8 mouse cellular contexts compared by ENCODE assay signal in the genomic region with DNA sequence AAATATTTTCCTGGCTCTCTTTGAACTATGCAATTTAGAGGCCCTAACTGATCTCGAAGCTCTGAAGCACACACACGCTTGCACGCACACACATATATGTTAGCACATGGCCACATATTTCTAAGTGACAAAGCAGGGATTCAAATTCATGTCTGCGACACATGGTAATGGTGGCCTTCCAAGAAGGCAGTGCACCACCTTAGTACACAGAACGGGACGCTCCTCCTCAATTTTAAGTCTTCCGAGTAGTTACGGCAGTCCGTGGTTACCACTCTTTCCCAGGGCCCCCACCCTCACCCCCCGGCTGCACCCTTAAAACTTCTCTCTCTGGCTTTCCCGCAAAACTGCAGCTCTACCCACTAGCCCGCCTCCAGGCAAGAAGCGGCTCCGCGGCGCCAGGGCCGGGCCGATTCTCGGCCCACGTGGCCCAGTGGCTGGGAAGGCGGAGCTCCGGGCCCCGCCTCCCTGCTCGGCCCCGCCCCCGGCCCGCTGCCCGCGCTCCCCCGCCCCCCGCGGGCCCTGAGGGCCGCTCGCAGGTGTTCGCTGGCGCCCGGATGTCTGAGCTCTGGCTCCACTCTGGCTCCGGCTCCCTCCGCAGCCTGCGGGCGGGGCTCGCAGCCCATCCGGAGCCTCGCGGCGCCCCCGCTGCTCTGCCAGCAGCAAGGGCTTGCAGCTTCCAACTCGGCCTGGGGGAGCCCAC. TPM values are rescaled to one million over a fixed set of nuclear protein-coding genes. Genes with fewer than 3 reads are reported as not detected.
DNase-seq lines count a peak whose midpoint lies in the region; ATAC-seq and TF ChIP-seq lines count a peak whose summit lies in the region.

No protein-coding gene starts in this region.

- WGBS in heart, embryonic 12.5 days: under 1% methylated on average over 48 of the region's 48 CpGs
- under 1% methylated on average over 37 of the region's 48 CpGs for WGBS in kidney, embryonic 16.5 days
- WGBS in liver, postnatal 0 days (ENCODE audit: insufficient replicate concordance): under 1% methylated on average over 44 of the region's 48 CpGs
- 2% methylated on average over 38 of the region's 48 CpGs for WGBS in neural tube, embryonic 14.5 days

- peak overlapping the region; percentile 93 for H3K27ac ChIP-seq in embryonic fibroblast, embryonic 13.5 days (ENCODE audit: insufficient read depth, low read length)
- H3K27ac ChIP-seq in heart, embryonic 12.5 days (ENCODE audit: poor library complexity, severe bottlenecking): peak overlapping the region; percentile 97
- peak overlapping the region; percentile 99 for H3K27ac ChIP-seq in kidney, embryonic 16.5 days (ENCODE audit: low read length)
- H3K27ac ChIP-seq in liver, postnatal 0 days (ENCODE audit: low read depth): peak overlapping the region; percentile 84; the same call in 1 of the 2 replicates
- H3K27ac ChIP-seq in neural tube, embryonic 14.5 days (ENCODE audit: low read depth, low read length): peak overlapping the region; percentile 57

- 0 out of 2 replicates have a peak, but pooled peaks cover 9% of the 10 kb centered on the region for H3K27me3 ChIP-seq in heart, embryonic 12.5 days (replicated peaks)
- H3K27me3 ChIP-seq in kidney, embryonic 16.5 days (ENCODE audit: insufficient read depth, low read length): no peaks in the 10 kb centered on the region
- H3K27me3 ChIP-seq in liver, postnatal 0 days (ENCODE audit: insufficient read depth, low read length): peaks cover 51% of the 10 kb centered on the region
- peaks cover 3% of the 10 kb centered on the region; the same call in 1 of the 2 replicates for H3K27me3 ChIP-seq in neural tube, embryonic 14.5 days (ENCODE audit: control insufficient read depth, insufficient read depth, low read length)

- no peak for TF ChIP-seq EP300 in liver, postnatal 0 days (IDR thresholded peaks at IDR 0.05; ENCODE audit: low read depth)

- peaks cover 10% of the 10 kb centered on the region for H3K4me1 ChIP-seq in embryonic fibroblast, embryonic 13.5 days (ENCODE audit: control insufficient read depth, insufficient read depth, low read length)
- peaks cover 49% of the 10 kb centered on the region for H3K4me1 ChIP-seq in heart, embryonic 12.5 days (replicated peaks)
- H3K4me1 ChIP-seq in kidney, embryonic 16.5 days (ENCODE audit: insufficient read depth, low read length): peaks cover 42% of the 10 kb centered on the region
- peaks cover 27% of the 10 kb centered on the region for H3K4me1 ChIP-seq in liver, postnatal 0 days (ENCODE audit: insufficient read depth)
- peaks cover 17% of the 10 kb centered on the region; the same call in 1 of the 2 replicates for H3K4me1 ChIP-seq in neural tube, embryonic 14.5 days (ENCODE audit: control insufficient read depth, insufficient read depth, low read length)

- peak overlapping the region; percentile 21 for H3K4me3 ChIP-seq in embryonic fibroblast, embryonic 13.5 days (ENCODE audit: insufficient read depth, low read length)
- H3K4me3 ChIP-seq in heart, embryonic 12.5 days: peak overlapping the region; percentile 43
- H3K4me3 ChIP-seq in kidney, embryonic 16.5 days (ENCODE audit: low read length): peak overlapping the region; percentile 94
- peak overlapping the region; percentile 32 for H3K4me3 ChIP-seq in liver, postnatal 0 days (ENCODE audit: low read depth, low read length)
- peak overlapping the region; percentile 37 for H3K4me3 ChIP-seq in neural tube, embryonic 14.5 days (ENCODE audit: low read depth, low read length)

- TF ChIP-seq POLR2A in embryonic fibroblast, embryonic 13.5 days (IDR thresholded peaks at IDR 0.05; ENCODE audit: low read depth, low read length): peak; percentile 69

- no peaks in the 10 kb centered on the region for H3K36me3 ChIP-seq in heart, embryonic 12.5 days
- peaks cover 12% of the 10 kb centered on the region; the same call in 1 of the 2 replicates for H3K36me3 ChIP-seq in kidney, embryonic 16.5 days (ENCODE audit: insufficient read depth, low read length)
- no peaks in the 10 kb centered on the region for H3K36me3 ChIP-seq in liver, postnatal 0 days (replicated peaks; ENCODE audit: insufficient read depth, low read length)
- H3K36me3 ChIP-seq in neural tube, embryonic 14.5 days (ENCODE audit: control insufficient read depth, insufficient read depth, low read length): no peaks in the 10 kb centered on the region

- peak overlapping the region; percentile 60 for H3K9ac ChIP-seq in heart, embryonic 12.5 days
- peak overlapping the region; percentile 91 for H3K9ac ChIP-seq in kidney, embryonic 16.5 days (replicated peaks; ENCODE audit: low read length)
- H3K9ac ChIP-seq in liver, postnatal 0 days (replicated peaks): peak overlapping the region; percentile 31; the same call in 1 of the 2 replicates
- peak overlapping the region; percentile 42 for H3K9ac ChIP-seq in neural tube, embryonic 14.5 days (replicated peaks; ENCODE audit: low read depth, low read length)

- H3K4me2 ChIP-seq in heart, embryonic 12.5 days: peak overlapping the region; percentile 69
- H3K4me2 ChIP-seq in kidney, embryonic 16.5 days (replicated peaks; ENCODE audit: low read depth, low read length): peak overlapping the region; percentile 80
- peak overlapping the region; percentile 70 for H3K4me2 ChIP-seq in liver, postnatal 0 days (ENCODE audit: low read depth, low read length)
- H3K4me2 ChIP-seq in neural tube, embryonic 14.5 days (ENCODE audit: low read depth, low read length): peak overlapping the region; percentile 82

- TF ChIP-seq CTCF in embryonic fibroblast, embryonic 13.5 days (IDR thresholded peaks at IDR 0.05; ENCODE audit: borderline replicate concordance, insufficient read depth, low read length): no peak
- no peak for TF ChIP-seq CTCF in liver, postnatal 0 days (IDR thresholded peaks at IDR 0.05; ENCODE audit: low read depth)

- H3K9me3 ChIP-seq in heart, embryonic 12.5 days (replicated peaks): no peaks in the 10 kb centered on the region
- H3K9me3 ChIP-seq in kidney, embryonic 16.5 days (ENCODE audit: low read length): no peaks in the 10 kb centered on the region
- no peaks in the 10 kb centered on the region for H3K9me3 ChIP-seq in liver, postnatal 0 days (ENCODE audit: low read length)
- H3K9me3 ChIP-seq in neural tube, embryonic 14.5 days (ENCODE audit: control insufficient read depth, low read length): no peaks in the 10 kb centered on the region

- ATAC-seq in heart, embryonic 12.5 days (ENCODE audit: insufficient number of reproducible peaks, low FRiP score): peak; percentile 78
- ATAC-seq in kidney, embryonic 16.5 days (ENCODE audit: low FRiP score, low TSS enrichment): peak; percentile 77
- ATAC-seq in liver, postnatal 0 days: peak; percentile 78
- peak; percentile 61 for ATAC-seq in neural tube, embryonic 14.5 days (ENCODE audit: low read depth)

- peak; percentile 89 for DNase-seq in A20 (ENCODE audit: low read depth, low spot score)
- peak; percentile 93 for DNase-seq in adrenal gland, postnatal 14 days
- peak; percentile 88 for DNase-seq in liver, postnatal 0 days
- peak; percentile 86 for DNase-seq in testis, postnatal 14 days (ENCODE audit: low spot score)

RNA-seq across cellular contexts. Expression of a gene that starts 4.3 kb away (rescaled TPM):
- 91.3 and 98.0 TPM in 2 replicates for total RNA-seq in adrenal gland, postnatal 14 days (2021)
- 201 and 239 TPM in 2 replicates for polyA plus RNA-seq in embryonic fibroblast, embryonic 13.5 days (2011; ENCODE audit: insufficient read length, low read depth, missing spikeins)
- polyA plus RNA-seq in heart, embryonic 12.5 days (2016; fragmentation: Nextera tagmentation; extraction: Ambion mirVana): 320 and 321 TPM in 2 replicates
- polyA plus RNA-seq in kidney, embryonic 16.5 days (2015; fragmentation: Nextera tagmentation; extraction: Ambion mirVana): 953 and 999 TPM in 2 replicates
- polyA plus RNA-seq in liver, postnatal 0 days (2015; fragmentation: Nextera tagmentation; extraction: Ambion mirVana): 77.3 and 79.1 TPM in 2 replicates
- 156 and 196 TPM in 2 replicates for polyA plus RNA-seq in neural tube, embryonic 14.5 days (2014; fragmentation: Nextera tagmentation; extraction: Ambion mirVana)

RNA-seq across cellular contexts. Expression of a gene that starts 24.6 kb away (rescaled TPM):
- 12.0 and 13.6 TPM in 2 replicates for total RNA-seq in adrenal gland, postnatal 14 days (2021)
- 0.78 and 1.1 TPM in 2 replicates for polyA plus RNA-seq in embryonic fibroblast, embryonic 13.5 days (2011; ENCODE audit: insufficient read length, low read depth, missing spikeins)
- 8.1 and 9.3 TPM in 2 replicates for polyA plus RNA-seq in heart, embryonic 12.5 days (2016; fragmentation: Nextera tagmentation; extraction: Ambion mirVana)
- 7.3 and 8.3 TPM in 2 replicates for polyA plus RNA-seq in kidney, embryonic 16.5 days (2015; fragmentation: Nextera tagmentation; extraction: Ambion mirVana)
- polyA plus RNA-seq in liver, postnatal 0 days (2015; fragmentation: Nextera tagmentation; extraction: Ambion mirVana): 48.6 and 50.2 TPM in 2 replicates
- polyA plus RNA-seq in neural tube, embryonic 14.5 days (2014; fragmentation: Nextera tagmentation; extraction: Ambion mirVana): 0.76 and 1.4 TPM in 2 replicates

RNA-seq across cellular contexts. Expression of a gene that starts 58.6 kb away (rescaled TPM):
- 3.4 and 3.8 TPM in 2 replicates for total RNA-seq in adrenal gland, postnatal 14 days (2021)
- 7.0 and 8.5 TPM in 2 replicates for polyA plus RNA-seq in embryonic fibroblast, embryonic 13.5 days (2011; ENCODE audit: insufficient read length, low read depth, missing spikeins)
- polyA plus RNA-seq in heart, embryonic 12.5 days (2016; fragmentation: Nextera tagmentation; extraction: Ambion mirVana): 2.9 and 3.4 TPM in 2 replicates
- polyA plus RNA-seq in kidney, embryonic 16.5 days (2015; fragmentation: Nextera tagmentation; extraction: Ambion mirVana): 5.8 and 6.0 TPM in 2 replicates
- polyA plus RNA-seq in liver, postnatal 0 days (2015; fragmentation: Nextera tagmentation; extraction: Ambion mirVana): 4.5 and 4.8 TPM in 2 replicates
- 2.4 and 4.8 TPM in 2 replicates for polyA plus RNA-seq in neural tube, embryonic 14.5 days (2014; fragmentation: Nextera tagmentation; extraction: Ambion mirVana)

Comparison
In these comparisons a context has a peak if more than half of its experiments do, and no peak if none do; other contexts are left out.
1. Peak in every context shown above with its lines: DNase-seq, ATAC-seq, H3K4me3 ChIP-seq and H3K27ac ChIP-seq.
2. H3K4me3 ChIP-seq: peak in every context shown above with its lines; median percentile 94 in kidney, embryonic 16.5 days; 43 in heart, embryonic 12.5 days; 37 in neural tube, embryonic 14.5 days; 32 in liver, postnatal 0 days; 21 in embryonic fibroblast, embryonic 13.5 days.
3. H3K9ac ChIP-seq: peak in every context shown above with its lines; median percentile 91 in kidney, embryonic 16.5 days; 60 in heart, embryonic 12.5 days; 42 in neural tube, embryonic 14.5 days; 31 in liver, postnatal 0 days.